Mouse (Mus musculus) cerebellum, postnatal 14 days (tissue): ENCODE measurements around the gene Ubox5.
"Not testable (repeated sequence)": the region's sequence is repeated elsewhere in the genome, so short reads cannot be mapped to it uniquely, and the experiment has no call there.

ENCODE experiments used
- DNase-seq, 2 experiments: peaks; one replicate each; pipeline ENCODE4 v3.0.0; 2021; ENCODE audit warnings: mixed read lengths in 2 of 2

Ubox5 gene

GRCm38 (mm10) chr2:130629839-130630203 is at the start of gene Ubox5, which contains the start of gene Fastkd5:
Ubox5 (minus strand) TSS chr2:130630038.
Fastkd5 (minus strand) TSS chr2:130630027.
- DNase-seq = peak; percentile 94 to 96

GRCm38 (mm10) chr2:130679154-130679553 is 49.3 kb upstream of the Ubox5 start:
- DNase-seq = no peak

GRCm38 (mm10) chr2:130677211-130677610 is 47.4 kb upstream of the Ubox5 start:
- no peak for DNase-seq

GRCm38 (mm10) chr2:130667559-130667958 is 37.7 kb upstream of the Ubox5 start, which contains the start of gene Itpa:
Itpa (plus strand) TSS chr2:130667610.
- peak; percentile 89 to 90 for DNase-seq

GRCm38 (mm10) chr2:130664102-130664701 is 34.4 kb upstream of the Ubox5 start, which contains the start of gene Ddrgk1:
Ddrgk1 (minus strand) TSS chr2:130664659.
- peak; percentile 93 to 95 for DNase-seq

- DNase-seq = no peak
Measured at GRCm38 (mm10) chr2:130663342-130663741, 33.5 kb upstream of the Ubox5 start.

GRCm38 (mm10) chr2:130658530-130658929 is 28.7 kb upstream of the Ubox5 start:
- no peak for DNase-seq

- DNase-seq = no peak
Measured at GRCm38 (mm10) chr2:130657541-130657940, 27.7 kb upstream of the Ubox5 start.

GRCm38 (mm10) chr2:130656536-130656935 is 26.7 kb upstream of the Ubox5 start:
- no peak for DNase-seq

GRCm38 (mm10) chr2:130655660-130656339 is 26.0 kb upstream of the Ubox5 start:
- DNase-seq = no peak

GRCm38 (mm10) chr2:130653760-130654159 is 23.9 kb upstream of the Ubox5 start:
- no peak for DNase-seq

GRCm38 (mm10) chr2:130653303-130653702 is 23.5 kb upstream of the Ubox5 start:
- no peak for DNase-seq

GRCm38 (mm10) chr2:130649028-130649427 is 19.2 kb upstream of the Ubox5 start:
- not testable (repeated sequence) for DNase-seq

GRCm38 (mm10) chr2:130645198-130645597 is 15.4 kb upstream of the Ubox5 start:
- no peak for DNase-seq

GRCm38 (mm10) chr2:130642684-130643369 is 13.0 kb upstream of the Ubox5 start, which contains the start of gene Lzts3:
Lzts3 (minus strand) TSS chr2:130642803.
- peak; percentile 97 for DNase-seq

GRCm38 (mm10) chr2:130642197-130642660 is 12.4 kb upstream of the Ubox5 start:
- no peak for DNase-seq

- peak in 1 of 2 experiments; percentile 22 for DNase-seq
Measured at GRCm38 (mm10) chr2:130641351-130642025, 11.7 kb upstream of the Ubox5 start.

GRCm38 (mm10) chr2:130639276-130639675 is 9.4 kb upstream of the Ubox5 start:
- DNase-seq = peak; percentile 18 to 26

- peak; percentile 15 to 22 for DNase-seq
Measured at GRCm38 (mm10) chr2:130638101-130638611, 8.3 kb upstream of the Ubox5 start.

GRCm38 (mm10) chr2:130635847-130636246 is 6.0 kb upstream of the Ubox5 start:
- DNase-seq = peak in 1 of 2 experiments; percentile 43

- peak; percentile 59 to 63 for DNase-seq
Measured at GRCm38 (mm10) chr2:130634739-130635411, 5.0 kb upstream of the Ubox5 start.
